Mouse (Mus musculus): ENCODE measurements around the gene Ube4a. TPM values are rescaled to one million over a fixed set of nuclear protein-coding genes. Genes with fewer than 3 reads are reported as not detected.

Gene Ube4a
- polyA plus RNA-seq, 1 experiment from 2014 or later: 14.3 TPM

DNA sequence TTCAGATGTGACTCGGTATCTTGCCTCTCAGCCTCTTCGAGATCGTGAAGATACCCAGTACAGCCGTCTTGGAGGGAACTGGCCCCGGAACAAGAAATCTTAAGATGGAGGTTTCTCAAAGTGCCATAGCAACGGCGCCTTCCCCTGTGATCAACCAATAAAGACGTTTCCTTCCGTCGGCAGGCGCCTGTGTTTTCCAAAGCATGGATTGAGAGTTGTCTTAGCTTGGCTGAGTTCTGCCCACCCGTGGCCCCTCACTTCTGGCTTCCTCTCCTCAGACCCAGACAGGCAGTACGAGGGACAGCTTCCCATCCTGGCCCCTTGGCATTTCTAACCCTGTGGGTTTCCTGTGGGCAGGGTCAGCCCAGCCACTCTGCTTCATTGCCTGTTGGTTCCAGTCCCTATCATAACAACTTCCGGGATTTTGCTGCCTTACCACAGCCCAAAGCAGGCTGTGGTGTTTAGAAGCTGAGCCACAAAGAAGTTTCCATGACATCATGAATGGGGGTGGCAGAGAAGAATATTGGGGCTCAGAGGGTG, 20.9 kb upstream of the Ube4a start:
- H3K36me3 ChIP-seq (ENCODE audit: control insufficient read depth, insufficient read depth, low read length): no peaks in the 10 kb centered on the region
- no peaks in the 10 kb centered on the region for H3K9me3 ChIP-seq (ENCODE audit: control insufficient read depth, low read length)
- no peaks in the 10 kb centered on the region for H3K27me3 ChIP-seq (ENCODE audit: control insufficient read depth, insufficient read depth, low read length)
- no peak overlapping the region for H3K4me2 ChIP-seq (replicated peaks; ENCODE audit: low read depth)
- no peak overlapping the region for H3K27ac ChIP-seq (replicated peaks)
- ATAC-seq (ENCODE audit: low FRiP score, low TSS enrichment) (no peak), DNase-seq (ENCODE audit: low spot score) (no peak)
- no peak overlapping the region for H3K4me3 ChIP-seq (ENCODE audit: low read depth, low read length)
- WGBS: 68% methylated on average over 14 of the region's 14 CpGs
- no peak for TF ChIP-seq EP300 (optimal IDR thresholded peaks at IDR 0.05)
- no peak for TF ChIP-seq CTCF (IDR thresholded peaks at IDR 0.05; ENCODE audit: low read depth)
- no peak overlapping the region for H3K9ac ChIP-seq (ENCODE audit: low read length)
- no peaks in the 10 kb centered on the region for H3K4me1 ChIP-seq (replicated peaks; ENCODE audit: control insufficient read depth, insufficient read depth)

- no peak overlapping the region for H3K4me2 ChIP-seq (replicated peaks; ENCODE audit: low read depth)
- H3K9me3 ChIP-seq (ENCODE audit: control insufficient read depth, low read length): no peaks in the 10 kb centered on the region
- H3K4me1 ChIP-seq (replicated peaks; ENCODE audit: control insufficient read depth, insufficient read depth): no peaks in the 10 kb centered on the region
- H3K27me3 ChIP-seq (ENCODE audit: control insufficient read depth, insufficient read depth, low read length): no peaks in the 10 kb centered on the region
- WGBS: 77% methylated on average over 2 of the region's 3 CpGs
- ATAC-seq (ENCODE audit: low FRiP score, low TSS enrichment) (no peak), DNase-seq (ENCODE audit: low spot score) (no peak)
- TF ChIP-seq EP300 (optimal IDR thresholded peaks at IDR 0.05) (no peak), CTCF (IDR thresholded peaks at IDR 0.05; ENCODE audit: low read depth) (no peak)
- no peaks in the 10 kb centered on the region for H3K36me3 ChIP-seq (ENCODE audit: control insufficient read depth, insufficient read depth, low read length)
- H3K4me3 ChIP-seq (ENCODE audit: low read depth, low read length): no peak overlapping the region
- H3K9ac ChIP-seq (ENCODE audit: low read length): no peak overlapping the region
- no peak overlapping the region for H3K27ac ChIP-seq (replicated peaks)
Observed at GRCm38 (mm10) chr9:44985721-44986161, 20.3 kb upstream of the Ube4a start.

DNA sequence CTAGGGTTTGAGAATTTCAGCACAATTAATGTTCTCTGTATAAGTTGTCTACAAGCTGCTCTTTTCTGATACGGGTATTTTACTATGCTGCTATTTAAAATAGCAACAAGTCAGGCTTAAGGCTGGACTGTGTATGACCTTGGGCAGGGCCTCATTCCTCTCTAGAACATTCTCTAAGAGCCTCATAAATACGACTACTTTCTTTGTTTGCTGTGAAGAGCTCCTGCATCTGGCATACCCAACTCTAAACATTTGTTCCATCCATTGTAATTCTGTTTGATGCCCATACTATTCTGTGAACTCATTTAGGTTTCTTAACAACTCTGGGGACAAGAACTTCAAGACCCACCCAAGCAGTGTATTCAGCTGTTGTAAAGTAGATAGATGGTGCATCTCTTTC, 17.6 kb upstream of the Ube4a start:
- Histone ChIP-seq H3K4me1 (replicated peaks; ENCODE audit: control insufficient read depth, insufficient read depth) (no peaks in the 10 kb centered on the region), H3K4me3 (ENCODE audit: low read depth, low read length) (no peak overlapping the region), H3K9me3 (ENCODE audit: control insufficient read depth, low read length) (no peaks in the 10 kb centered on the region), H3K9ac (ENCODE audit: low read length) (no peak overlapping the region), H3K4me2 (replicated peaks; ENCODE audit: low read depth) (no peak overlapping the region), H3K27ac (replicated peaks) (no peak overlapping the region), H3K36me3 (ENCODE audit: control insufficient read depth, insufficient read depth, low read length) (no peaks in the 10 kb centered on the region), H3K27me3 (ENCODE audit: control insufficient read depth, insufficient read depth, low read length) (no peaks in the 10 kb centered on the region)
- WGBS: 58% methylated on average over 2 of the region's 2 CpGs
- no peak for TF ChIP-seq CTCF (IDR thresholded peaks at IDR 0.05; ENCODE audit: low read depth)
- TF ChIP-seq EP300 (optimal IDR thresholded peaks at IDR 0.05): no peak
- ATAC-seq (ENCODE audit: low FRiP score, low TSS enrichment) (no peak), DNase-seq (ENCODE audit: low spot score) (no peak)

GRCm38 (mm10) chr9:44982531-44982930, 17.1 kb upstream of the Ube4a start:
- no peak overlapping the region for H3K4me3 ChIP-seq (ENCODE audit: low read depth, low read length)
- no peaks in the 10 kb centered on the region for H3K4me1 ChIP-seq (replicated peaks; ENCODE audit: control insufficient read depth, insufficient read depth)
- TF ChIP-seq EP300 (optimal IDR thresholded peaks at IDR 0.05): no peak
- no peak for TF ChIP-seq CTCF (IDR thresholded peaks at IDR 0.05; ENCODE audit: low read depth)
- no peaks in the 10 kb centered on the region for H3K9me3 ChIP-seq (ENCODE audit: control insufficient read depth, low read length)
- ATAC-seq (ENCODE audit: low FRiP score, low TSS enrichment): no peak
- no peak for DNase-seq (ENCODE audit: low spot score)
- no peak overlapping the region for H3K9ac ChIP-seq (ENCODE audit: low read length)
- H3K36me3 ChIP-seq (ENCODE audit: control insufficient read depth, insufficient read depth, low read length): no peaks in the 10 kb centered on the region
- WGBS: 75% methylated on average over 3 of the region's 3 CpGs
- H3K27me3 ChIP-seq (ENCODE audit: control insufficient read depth, insufficient read depth, low read length): no peaks in the 10 kb centered on the region
- no peak overlapping the region for H3K4me2 ChIP-seq (replicated peaks; ENCODE audit: low read depth)
- H3K27ac ChIP-seq (replicated peaks): no peak overlapping the region

DNA sequence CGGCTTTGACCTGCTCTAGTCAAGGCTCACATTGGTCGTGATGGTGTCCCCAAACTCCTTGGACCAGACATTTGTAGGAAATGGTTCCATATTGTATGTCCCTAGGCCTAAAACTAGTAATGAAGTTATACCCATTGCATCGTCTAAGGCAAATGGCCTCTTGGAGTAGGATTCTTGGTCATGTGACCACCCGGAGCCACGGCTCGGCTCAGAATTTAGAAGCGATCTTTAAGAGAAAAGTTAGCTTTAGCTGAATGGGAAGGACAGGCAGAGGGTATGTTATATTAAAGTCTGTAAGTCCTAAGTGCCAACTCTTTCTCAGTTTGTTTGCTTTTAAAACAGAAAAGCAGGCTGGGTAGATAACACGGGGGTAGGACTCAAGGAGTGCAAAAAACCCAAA, 16.7 kb upstream of the Ube4a start:
- no peaks in the 10 kb centered on the region for H3K27me3 ChIP-seq (ENCODE audit: control insufficient read depth, insufficient read depth, low read length)
- no peak for TF ChIP-seq CTCF (IDR thresholded peaks at IDR 0.05; ENCODE audit: low read depth)
- no peak for TF ChIP-seq EP300 (optimal IDR thresholded peaks at IDR 0.05)
- H3K9ac ChIP-seq (ENCODE audit: low read length): no peak overlapping the region
- DNase-seq (ENCODE audit: low spot score): no peak
- no peak for ATAC-seq (ENCODE audit: low FRiP score, low TSS enrichment)
- WGBS: 84% methylated on average over 8 of the region's 8 CpGs
- no peak overlapping the region for H3K4me3 ChIP-seq (ENCODE audit: low read depth, low read length)
- no peaks in the 10 kb centered on the region for H3K4me1 ChIP-seq (replicated peaks; ENCODE audit: control insufficient read depth, insufficient read depth)
- no peaks in the 10 kb centered on the region for H3K36me3 ChIP-seq (ENCODE audit: control insufficient read depth, insufficient read depth, low read length)
- no peaks in the 10 kb centered on the region for H3K9me3 ChIP-seq (ENCODE audit: control insufficient read depth, low read length)
- no peak overlapping the region for H3K27ac ChIP-seq (replicated peaks)
- no peak overlapping the region for H3K4me2 ChIP-seq (replicated peaks; ENCODE audit: low read depth)

GRCm38 (mm10) chr9:44981676-44982075, 16.3 kb upstream of the Ube4a start, which contains the start of gene Cd3d:
TSS of gene Cd3d (plus strand) at chr9:44981786.
- Histone ChIP-seq H3K36me3 (ENCODE audit: control insufficient read depth, insufficient read depth, low read length) (no peaks in the 10 kb centered on the region), H3K9me3 (ENCODE audit: control insufficient read depth, low read length) (no peaks in the 10 kb centered on the region), H3K4me1 (replicated peaks; ENCODE audit: control insufficient read depth, insufficient read depth) (no peaks in the 10 kb centered on the region), H3K27me3 (ENCODE audit: control insufficient read depth, insufficient read depth, low read length) (no peaks in the 10 kb centered on the region), H3K27ac (replicated peaks) (no peak within 1 kb of the TSS), H3K4me2 (replicated peaks; ENCODE audit: low read depth) (no peak within 1 kb of the TSS), H3K4me3 (ENCODE audit: low read depth, low read length) (no peak within 1 kb of the TSS), H3K9ac (ENCODE audit: low read length) (no peak within 1 kb of the TSS)
- no peak for DNase-seq (ENCODE audit: low spot score)
- TF ChIP-seq EP300 (optimal IDR thresholded peaks at IDR 0.05) (no peak), CTCF (IDR thresholded peaks at IDR 0.05; ENCODE audit: low read depth) (no peak)
- no peak for ATAC-seq (ENCODE audit: low FRiP score, low TSS enrichment)
- 72% methylated on average over 4 of the region's 4 CpGs for WGBS
